ENCODE assay signal across 8 mouse cellular contexts in genomic region chr12:52504331-52505181, GRCm38 (mm10). TPM values are rescaled to one million over a fixed set of nuclear protein-coding genes. Genes with fewer than 3 reads are reported as not detected.
DNase-seq lines count a peak whose midpoint lies in the region; ATAC-seq and TF ChIP-seq lines count a peak whose summit lies in the region.

No protein-coding gene starts in this region.

- peak overlapping the region; percentile 100 for H3K9ac ChIP-seq in heart, embryonic 16.5 days (ENCODE audit: low read length)
- peak overlapping the region; percentile 97 for H3K9ac ChIP-seq in liver, postnatal 0 days (replicated peaks)
- H3K9ac ChIP-seq in neural tube, embryonic 14.5 days (replicated peaks; ENCODE audit: low read depth, low read length) = peak overlapping the region; percentile 95

- H3K36me3 ChIP-seq in forebrain, embryonic 10.5 days (replicated peaks) = peaks cover 10% of the 10 kb centered on the region
- no peaks in the 10 kb centered on the region for H3K36me3 ChIP-seq in heart, embryonic 16.5 days (ENCODE audit: control insufficient read depth, insufficient read depth)
- no peaks in the 10 kb centered on the region for H3K36me3 ChIP-seq in liver, postnatal 0 days (replicated peaks; ENCODE audit: insufficient read depth, low read length)
- H3K36me3 ChIP-seq in neural tube, embryonic 14.5 days (ENCODE audit: control insufficient read depth, insufficient read depth, low read length) = no peaks in the 10 kb centered on the region

- peak overlapping the region; percentile 87 for H3K4me3 ChIP-seq in forebrain, embryonic 10.5 days
- H3K4me3 ChIP-seq in heart, embryonic 16.5 days (ENCODE audit: low read length) = peak overlapping the region; percentile 94
- peak overlapping the region; percentile 94 for H3K4me3 ChIP-seq in liver, postnatal 0 days (ENCODE audit: low read depth, low read length)
- H3K4me3 ChIP-seq in neural tube, embryonic 14.5 days (ENCODE audit: low read depth, low read length) = peak overlapping the region; percentile 93

- peak; percentile 37 to 40 for DNase-seq in CD8-positive naive resting alpha-beta T cell, adult 2 months (ENCODE audit: low read depth in 2 of 2, low spot score in 2 of 2)
- peak; percentile 57 for DNase-seq in adrenal gland, postnatal 25 days
- peak; percentile 65 for DNase-seq in forebrain, embryonic 10.5 days (ENCODE audit: extremely low spot score, low spot score)
- peak; percentile 51 for DNase-seq in kidney, postnatal 14 days
- peak; percentile 55 for DNase-seq in liver, postnatal 0 days
- peak; percentile 66 for DNase-seq in thymus, postnatal 14 days

- TF ChIP-seq EP300 in liver, postnatal 0 days (IDR thresholded peaks at IDR 0.05; ENCODE audit: low read depth) = no peak

- WGBS in forebrain, embryonic 10.5 days = under 1% methylated on average over 69 of the region's 78 CpGs
- WGBS in heart, embryonic 16.5 days = under 1% methylated on average over 66 of the region's 78 CpGs
- 1% methylated on average over 50 of the region's 78 CpGs for WGBS in liver, postnatal 0 days (ENCODE audit: insufficient replicate concordance)
- WGBS in neural tube, embryonic 14.5 days = under 1% methylated on average over 50 of the region's 78 CpGs

- TF ChIP-seq CTCF in liver, postnatal 0 days (IDR thresholded peaks at IDR 0.05; ENCODE audit: low read depth) = no peak

- H3K4me2 ChIP-seq in heart, embryonic 16.5 days (ENCODE audit: low read depth, low read length) = peak overlapping the region; percentile 84
- H3K4me2 ChIP-seq in liver, postnatal 0 days (ENCODE audit: low read depth, low read length) = peak overlapping the region; percentile 89
- peak overlapping the region; percentile 78 for H3K4me2 ChIP-seq in neural tube, embryonic 14.5 days (ENCODE audit: low read depth, low read length)

- H3K27ac ChIP-seq in forebrain, embryonic 10.5 days = peak overlapping the region; percentile 99
- H3K27ac ChIP-seq in heart, embryonic 16.5 days (ENCODE audit: low read length) = peak overlapping the region; percentile 99
- peak overlapping the region; percentile 99 for H3K27ac ChIP-seq in liver, postnatal 0 days (ENCODE audit: low read depth)
- H3K27ac ChIP-seq in neural tube, embryonic 14.5 days (ENCODE audit: low read depth, low read length) = peak overlapping the region; percentile 99

- peaks cover 35% of the 10 kb centered on the region for H3K4me1 ChIP-seq in forebrain, embryonic 10.5 days
- H3K4me1 ChIP-seq in heart, embryonic 16.5 days (ENCODE audit: control insufficient read depth, insufficient read depth, low read length) = no peaks in the 10 kb centered on the region; the same call in 1 of the 2 replicates
- no peaks in the 10 kb centered on the region for H3K4me1 ChIP-seq in liver, postnatal 0 days (ENCODE audit: insufficient read depth)
- H3K4me1 ChIP-seq in neural tube, embryonic 14.5 days (ENCODE audit: control insufficient read depth, insufficient read depth, low read length) = peaks cover 4% of the 10 kb centered on the region; the same call in 1 of the 2 replicates

- no peaks in the 10 kb centered on the region for H3K9me3 ChIP-seq in forebrain, embryonic 10.5 days
- no peaks in the 10 kb centered on the region for H3K9me3 ChIP-seq in heart, embryonic 16.5 days (replicated peaks; ENCODE audit: control insufficient read depth, low read length)
- no peaks in the 10 kb centered on the region for H3K9me3 ChIP-seq in liver, postnatal 0 days (ENCODE audit: low read length)
- H3K9me3 ChIP-seq in neural tube, embryonic 14.5 days (ENCODE audit: control insufficient read depth, low read length) = no peaks in the 10 kb centered on the region

- ATAC-seq in heart, embryonic 16.5 days (replicated peaks; ENCODE audit: extremely low read depth, insufficient read depth, low FRiP score) = peak; percentile 7; the same call in 1 of the 2 replicates
- ATAC-seq in liver, postnatal 0 days = 0 out of 2 replicates have a peak, but pooled peaks have one; percentile 0
- peak; percentile 26 for ATAC-seq in neural tube, embryonic 14.5 days (ENCODE audit: low read depth)

- no peaks in the 10 kb centered on the region for H3K27me3 ChIP-seq in forebrain, embryonic 10.5 days (ENCODE audit: poor library complexity, severe bottlenecking)
- H3K27me3 ChIP-seq in heart, embryonic 16.5 days (ENCODE audit: control insufficient read depth, insufficient read depth, low read length) = no peaks in the 10 kb centered on the region
- H3K27me3 ChIP-seq in liver, postnatal 0 days (ENCODE audit: insufficient read depth, low read length) = peaks cover 3% of the 10 kb centered on the region; the same call in 1 of the 2 replicates
- H3K27me3 ChIP-seq in neural tube, embryonic 14.5 days (ENCODE audit: control insufficient read depth, insufficient read depth, low read length) = no peaks in the 10 kb centered on the region; the same call in 1 of the 2 replicates

RNA-seq across cellular contexts. Expression of gene Arhgap5, which starts 0.8 kb away (rescaled TPM):
- total RNA-seq in adrenal gland, postnatal 25 days (2021) = 75.8 and 81.4 TPM in 2 replicates
- polyA plus RNA-seq in forebrain, embryonic 10.5 days (2016; fragmentation: Nextera tagmentation; extraction: Ambion mirVana) = 44.8 and 48.0 TPM in 2 replicates
- polyA plus RNA-seq in heart, embryonic 16.5 days (2015; fragmentation: Nextera tagmentation; extraction: Ambion mirVana) = 29.4 and 32.7 TPM in 2 replicates
- polyA plus RNA-seq in liver, postnatal 0 days (2015; fragmentation: Nextera tagmentation; extraction: Ambion mirVana) = 13.1 and 15.1 TPM in 2 replicates
- 39.0 and 50.3 TPM in 2 replicates for polyA plus RNA-seq in neural tube, embryonic 14.5 days (2014; fragmentation: Nextera tagmentation; extraction: Ambion mirVana)

Comparison
In these comparisons a context has a peak if more than half of its experiments do, and no peak if none do; other contexts are left out.
1. Peak in every context shown above with its lines: DNase-seq, ATAC-seq, H3K4me3 ChIP-seq and H3K27ac ChIP-seq.